Mouse (Mus musculus) intestine, postnatal 0 days (tissue): ENCODE measurements around the gene Sphk1. TPM values are rescaled to one million over a fixed set of nuclear protein-coding genes. Genes with fewer than 3 reads are reported as not detected.

Source experiments
- ATAC-seq: fragments of 200-750 bp; cut with Nextera tagmentation; 2 replicates; pipeline ENCODE4 v1.8.0; 2017; ENCODE audit warnings: mild to moderate bottlenecking, moderate TSS enrichment, moderate library complexity
- H3K27ac ChIP-seq: fragments of 300-500 bp; sonication (generic); 2 replicates; pipeline ENCODE4 v1.5.1; 2014; ENCODE audit warnings: mild to moderate bottlenecking, low read depth, low read length, moderate library complexity
- H3K27me3 ChIP-seq: fragments of 300-500 bp; sonication (generic); replicated peaks from 2 replicates; pipeline ENCODE4 v1.6.1; 2014; ENCODE audit warnings: low read length, mixed read lengths; ENCODE audit not compliant: control insufficient read depth, insufficient read depth
- H3K36me3 ChIP-seq: fragments of 300-500 bp; sonication (generic); 2 replicates; pipeline ENCODE4 v1.6.1; 2014; ENCODE audit warnings: mild to moderate bottlenecking, moderate library complexity; ENCODE audit not compliant: control insufficient read depth, insufficient read depth
- H3K4me1 ChIP-seq: fragments of 300-500 bp; sonication (generic); replicated peaks from 2 replicates; pipeline ENCODE4 v1.6.1; 2014; ENCODE audit warnings: antibody characterized with exemption, low read length, mixed read lengths; ENCODE audit not compliant: control insufficient read depth, insufficient read depth
- H3K4me2 ChIP-seq: fragments of 300-500 bp; sonication (generic); replicated peaks from 2 replicates; pipeline ENCODE4 v1.6.1; 2014; ENCODE audit warnings: low read depth, mild to moderate bottlenecking, moderate library complexity
- H3K4me3 ChIP-seq: fragments of 300-500 bp; sonication (generic); 2 replicates; pipeline ENCODE4 v1.5.1; 2014; ENCODE audit warnings: low read depth, low read length
- H3K9ac ChIP-seq: fragments of 300-500 bp; sonication (generic); 2 replicates; pipeline ENCODE4 v1.6.1; 2014; ENCODE audit warnings: mild to moderate bottlenecking, low read depth, low read length
- H3K9me3 ChIP-seq: fragments of 300-500 bp; sonication (generic); 2 replicates; pipeline ENCODE4 v1.6.1; 2016; ENCODE audit warnings: mixed run types; ENCODE audit not compliant: control insufficient read depth
- CTCF ChIP-seq: sonication (generic); IDR thresholded peaks from 2 replicates; pipeline ENCODE4 v1.5.1; 2016; ENCODE audit warnings: low read depth, mild to moderate bottlenecking, control low read depth, antibody characterized with exemption, moderate library complexity
- WGBS: fragments of 180-500 bp; shearing (Covaris S2); extraction: QIAGEN DNeasy Blood & Tissue Kit; methylation state at CpG from one replicate; pipeline ENCODE4 v1.1.7; 2014; 5-methylcytosine and 5-hydroxymethylcytosine counted together
- polyA plus RNA-seq: library from polyadenylated mRNA; unstranded; fragments of >200 nt; fragmentation: Nextera tagmentation; extraction: Ambion mirVana; gene quantifications from 2 replicates; pipeline ENCODE4 v1.2.1, GENCODE M21; 2015

Gene Sphk1
- polyA plus RNA-seq, 1 experiment from 2014 or later, result 2.5 TPM

- no peak overlapping the region for H3K27ac ChIP-seq
- ATAC-seq, result no peak
- H3K4me1 ChIP-seq, result no peaks in the 10 kb centered on the region
- no peak overlapping the region for H3K4me2 ChIP-seq
- H3K27me3 ChIP-seq, result no peaks in the 10 kb centered on the region
- H3K9ac ChIP-seq, result no peak overlapping the region
- H3K9me3 ChIP-seq, result no peaks in the 10 kb centered on the region
- 73% methylated on average over 4 of the region's 4 CpGs for WGBS
- H3K36me3 ChIP-seq, result no peaks in the 10 kb centered on the region
- no peak overlapping the region for H3K4me3 ChIP-seq
- no peak for TF ChIP-seq CTCF
These were observed 17.1 kb upstream of the Sphk1 start for GRCm38 (mm10) chr11:116513531-116514038.

GRCm38 (mm10) chr11:116515330-116516020 lies 15.2 kb upstream of the Sphk1 start:
- Histone ChIP-seq H3K4me3 (no peak overlapping the region), H3K4me1 (no peaks in the 10 kb centered on the region), H3K27ac (no peak overlapping the region), H3K36me3 (no peaks in the 10 kb centered on the region), H3K9me3 (no peaks in the 10 kb centered on the region), H3K27me3 (no peaks in the 10 kb centered on the region), H3K9ac (no peak overlapping the region), H3K4me2 (peak overlapping the region; percentile 6; the same call in 1 of the 2 replicates)
- 23% methylated on average over 24 of the region's 24 CpGs for WGBS
- peak; percentile 34; the same call in 1 of the 2 replicates for TF ChIP-seq CTCF
- ATAC-seq, result no peak

- ATAC-seq, result 0 out of 2 replicates have a peak, but pooled peaks have one; percentile 4
- Histone ChIP-seq H3K4me3 (no peak overlapping the region), H3K9me3 (no peaks in the 10 kb centered on the region), H3K9ac (no peak overlapping the region), H3K27me3 (no peaks in the 10 kb centered on the region), H3K4me2 (no peak overlapping the region), H3K36me3 (no peaks in the 10 kb centered on the region), H3K4me1 (no peaks in the 10 kb centered on the region), H3K27ac (no peak overlapping the region)
- no peak for TF ChIP-seq CTCF
- WGBS, result 51% methylated on average over 8 of the region's 8 CpGs
These were observed 12.2 kb upstream of the Sphk1 start for GRCm38 (mm10) chr11:116518482-116518881.

- WGBS, result 55% methylated on average over 3 of the region's 3 CpGs
- ATAC-seq, result no peak
- H3K27me3 ChIP-seq, result no peaks in the 10 kb centered on the region
- H3K36me3 ChIP-seq, result no peaks in the 10 kb centered on the region
- no peaks in the 10 kb centered on the region for H3K4me1 ChIP-seq
- no peak for TF ChIP-seq CTCF
- no peak overlapping the region for H3K4me2 ChIP-seq
- no peaks in the 10 kb centered on the region for H3K9me3 ChIP-seq
- no peak overlapping the region for H3K9ac ChIP-seq
- H3K4me3 ChIP-seq, result no peak overlapping the region
- H3K27ac ChIP-seq, result no peak overlapping the region
These were observed 9.6 kb upstream of the Sphk1 start for GRCm38 (mm10) chr11:116521143-116521542.

DNA sequence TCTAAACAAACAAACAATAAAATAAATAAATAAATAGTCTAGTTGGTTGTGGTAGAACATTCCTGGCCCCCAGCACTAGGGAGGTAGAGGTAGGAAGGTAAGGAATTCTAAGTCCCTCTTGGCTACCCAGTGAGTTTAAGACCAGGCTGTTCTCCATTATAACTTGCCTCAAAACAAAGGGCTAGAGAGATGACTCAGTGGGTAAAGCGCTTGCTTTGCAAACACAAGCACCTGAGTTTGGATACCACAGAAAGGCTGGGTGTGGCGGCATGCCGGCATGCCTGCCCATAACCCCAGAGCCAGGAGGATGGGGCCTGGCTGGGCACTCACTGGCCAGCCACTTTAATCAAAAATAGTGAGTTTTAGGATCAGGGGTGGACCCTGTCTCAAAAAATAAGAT lies 8.7 kb upstream of the Sphk1 start:
- TF ChIP-seq CTCF, result no peak
- 74% methylated on average over 3 of the region's 3 CpGs for WGBS
- Histone ChIP-seq H3K36me3 (no peaks in the 10 kb centered on the region), H3K4me3 (no peak overlapping the region), H3K9me3 (no peaks in the 10 kb centered on the region), H3K9ac (no peak overlapping the region), H3K27ac (no peak overlapping the region), H3K4me1 (no peaks in the 10 kb centered on the region), H3K4me2 (no peak overlapping the region), H3K27me3 (no peaks in the 10 kb centered on the region)
- no peak for ATAC-seq

- no peaks in the 10 kb centered on the region for H3K27me3 ChIP-seq
- 55% methylated on average over 16 of the region's 16 CpGs for WGBS
- H3K36me3 ChIP-seq, result no peaks in the 10 kb centered on the region
These were observed 7.6 kb upstream of the Sphk1 start for GRCm38 (mm10) chr11:116522886-116523698.

More at GRCm38 (mm10) chr11:116522886-116523698, 7.6 kb upstream of the Sphk1 start:
- no peak for TF ChIP-seq CTCF
- Histone ChIP-seq H3K4me2 (no peak overlapping the region), H3K9me3 (no peaks in the 10 kb centered on the region), H3K4me3 (no peak overlapping the region), H3K4me1 (no peaks in the 10 kb centered on the region), H3K27ac (no peak overlapping the region; the same call in 1 of the 2 replicates), H3K9ac (no peak overlapping the region)
- no peak for ATAC-seq
